Mouse (Mus musculus): Measurements from ENCODE around the gene Rpl13.

DNA sequence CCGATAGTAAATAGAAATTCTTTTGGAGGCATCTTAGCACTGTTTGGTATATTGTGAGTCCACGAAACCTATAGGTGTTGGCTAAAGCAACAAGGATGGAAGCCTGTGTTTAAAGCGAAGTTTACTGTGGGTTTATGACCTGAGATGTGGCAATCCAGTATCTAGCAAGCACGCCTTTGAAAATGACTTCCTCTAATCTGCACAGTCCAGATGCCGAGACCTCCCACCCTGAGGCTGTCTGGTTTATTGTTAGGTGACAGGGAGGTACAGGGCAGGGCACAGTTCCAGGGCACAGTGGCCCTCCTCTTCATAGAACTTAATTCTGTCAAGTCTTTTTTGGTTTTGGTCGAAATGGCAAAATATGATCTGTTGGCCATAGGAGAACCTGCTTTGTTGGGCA, 24.9 kb upstream of the Rpl13 start:
- TF ChIP-seq CTCF (IDR thresholded peaks at IDR 0.05; ENCODE audit: borderline replicate concordance, control insufficient read depth, extremely low read depth, insufficient read depth, low read length, poor library complexity), result no peak
- TF ChIP-seq POLR2A (IDR thresholded peaks at IDR 0.05; ENCODE audit: control insufficient read depth, extremely low read depth, insufficient read depth, low read length, poor library complexity), result no peak

Measured in thymus, adult 2 months (tissue).